Comparison of ENCODE assay signal across 9 mouse cellular contexts in the genomic region with DNA sequence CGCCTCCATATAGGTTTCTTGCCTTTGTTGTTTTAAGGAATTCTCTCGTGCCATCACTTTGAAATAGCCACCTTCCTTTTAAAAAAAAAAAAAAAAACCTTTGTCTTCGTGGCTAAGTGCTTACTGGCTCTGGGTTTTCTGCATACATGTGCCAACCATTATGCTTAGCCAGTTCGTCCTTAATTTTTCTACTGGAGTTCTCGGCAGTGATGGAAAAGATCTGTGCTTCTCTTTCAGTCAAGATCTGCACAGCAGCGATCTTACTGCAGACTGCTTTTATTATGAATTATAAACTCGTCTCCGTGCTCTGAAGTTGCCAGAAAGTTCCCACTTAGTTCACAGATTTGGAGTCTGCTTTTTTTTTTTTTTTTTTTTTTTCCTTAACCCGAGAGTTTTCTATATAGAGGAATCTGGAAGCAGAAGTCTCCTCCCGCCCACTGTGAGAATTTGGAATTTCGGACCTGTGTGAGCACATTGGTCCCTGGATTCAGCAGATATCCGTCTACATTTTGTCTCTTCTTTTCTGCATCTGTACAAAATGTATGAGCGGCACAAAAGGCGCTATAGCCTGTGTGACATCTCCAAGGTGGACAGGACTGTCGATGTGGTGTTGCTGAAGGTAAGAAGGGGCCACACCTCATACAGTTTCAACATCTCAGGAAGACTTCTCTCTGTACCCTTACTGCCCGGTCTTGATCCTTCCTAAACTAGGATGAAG.
DNase-seq lines count a peak whose midpoint lies in the region; ATAC-seq lines count a peak whose summit lies in the region.
"Had no signal": no experiment of that assay in that cellular context is flagged by ENCODE, and none has a peak within 500 bp of the region (broad histone marks: within the 10 kb centered on the region; RNA-seq: fewer than 3 reads in every experiment).

No protein-coding gene starts in this region.

- 47% methylated on average over 16 of the region's 16 CpGs for WGBS in heart, embryonic 13.5 days
- WGBS in hindbrain, embryonic 14.5 days = 48% methylated on average over 16 of the region's 16 CpGs
- WGBS in midbrain, embryonic 14.5 days = 54% methylated on average over 15 of the region's 16 CpGs

- H3K4me1 ChIP-seq in heart, embryonic 13.5 days = peaks cover 64% of the 10 kb centered on the region
- H3K4me1 ChIP-seq in brown adipose tissue, adult 24 weeks (ENCODE audit: control insufficient read depth, insufficient read depth, insufficient read length, low read length) = peaks cover 23% of the 10 kb centered on the region
- peaks cover 7% of the 10 kb centered on the region for H3K4me1 ChIP-seq in hindbrain, embryonic 14.5 days (replicated peaks; ENCODE audit: control insufficient read depth, insufficient read depth, low read length)
- peaks cover 18% of the 10 kb centered on the region for H3K4me1 ChIP-seq in midbrain, embryonic 14.5 days (ENCODE audit: control insufficient read depth, insufficient read depth, low read length)

- no peak for ATAC-seq in heart, embryonic 13.5 days (ENCODE audit: extremely low read depth, insufficient number of reproducible peaks, low FRiP score, low TSS enrichment)
- ATAC-seq in hindbrain, embryonic 14.5 days (ENCODE audit: low FRiP score) = peak; percentile 21; the same call in 1 of the 2 replicates
- no peak; the same call in 1 of the 2 replicates for ATAC-seq in midbrain, embryonic 14.5 days (ENCODE audit: low FRiP score, low TSS enrichment)

- intact Hi-C loops in heart, postnatal 14 days (cut with DNase I) = loop anchor here (5.0 kb wide), 3 partner anchors 44 to 94 kb away; no protein-coding TSS in a partner anchor
- intact Hi-C loops in left cerebral cortex, postnatal 4 days (cut with DNase I) = no loop called here

- H3K36me3 ChIP-seq in heart, embryonic 13.5 days = no peaks in the 10 kb centered on the region
- H3K36me3 ChIP-seq in hindbrain, embryonic 14.5 days (replicated peaks; ENCODE audit: control insufficient read depth, insufficient read depth) = no peaks in the 10 kb centered on the region
- no peaks in the 10 kb centered on the region for H3K36me3 ChIP-seq in midbrain, embryonic 14.5 days (ENCODE audit: control insufficient read depth, insufficient read depth, low read length)

- peak overlapping the region; percentile 68 for H3K4me2 ChIP-seq in heart, embryonic 13.5 days
- H3K4me2 ChIP-seq in hindbrain, embryonic 14.5 days (replicated peaks) = peak overlapping the region; percentile 61
- H3K4me2 ChIP-seq in midbrain, embryonic 14.5 days (ENCODE audit: low read length) = peak overlapping the region; percentile 67

- H3K27ac ChIP-seq in heart, embryonic 13.5 days (replicated peaks) = peak overlapping the region; percentile 88
- H3K27ac ChIP-seq in brown adipose tissue, adult 24 weeks (replicated peaks; ENCODE audit: low read depth, low read length) = peak overlapping the region; percentile 93
- no peak overlapping the region for H3K27ac ChIP-seq in hindbrain, embryonic 14.5 days
- H3K27ac ChIP-seq in midbrain, embryonic 14.5 days (replicated peaks; ENCODE audit: low read depth, low read length) = no peak overlapping the region

- no peaks in the 10 kb centered on the region for H3K27me3 ChIP-seq in heart, embryonic 13.5 days (replicated peaks)
- no peaks in the 10 kb centered on the region for H3K27me3 ChIP-seq in hindbrain, embryonic 14.5 days (ENCODE audit: control insufficient read depth, insufficient read depth, low read length)
- no peaks in the 10 kb centered on the region for H3K27me3 ChIP-seq in midbrain, embryonic 14.5 days (ENCODE audit: control insufficient read depth, insufficient read depth, low read length)
- H3K27me3 ChIP-seq: CH12.LX had no signal

- peak overlapping the region; percentile 74 for H3K9ac ChIP-seq in heart, embryonic 13.5 days
- peak overlapping the region; percentile 60 for H3K9ac ChIP-seq in hindbrain, embryonic 14.5 days
- peak overlapping the region; percentile 43; the same call in 1 of the 2 replicates for H3K9ac ChIP-seq in midbrain, embryonic 14.5 days (replicated peaks; ENCODE audit: low read length)

- H3K4me3 ChIP-seq in heart, embryonic 13.5 days = peak overlapping the region; percentile 36
- H3K4me3 ChIP-seq in brown adipose tissue, adult 24 weeks (ENCODE audit: insufficient read depth, low read depth, low read length) = peak overlapping the region; percentile 68
- H3K4me3 ChIP-seq in hindbrain, embryonic 14.5 days (replicated peaks; ENCODE audit: low read length) = peak overlapping the region; percentile 22
- H3K4me3 ChIP-seq in midbrain, embryonic 14.5 days (replicated peaks; ENCODE audit: low read depth, low read length) = peak overlapping the region; percentile 34

- no peak for DNase-seq in heart, postnatal 14 days
- DNase-seq in hindbrain, embryonic 14.5 days (ENCODE audit: low spot score) = no peak
- peak; percentile 25 for DNase-seq in midbrain, embryonic 14.5 days
- no peak for DNase-seq in embryo, embryonic 10.5 days (ENCODE audit: low spot score)
- DNase-seq in left cerebral cortex, postnatal 4 days = no peak
- DNase-seq in gastrocnemius, adult 8-10 months (ENCODE audit: low spot score in 2 of 2) = no peak

- H3K9me3 ChIP-seq in heart, embryonic 13.5 days = no peaks in the 10 kb centered on the region
- H3K9me3 ChIP-seq in hindbrain, embryonic 14.5 days (ENCODE audit: control insufficient read depth, low read length) = no peaks in the 10 kb centered on the region
- H3K9me3 ChIP-seq in midbrain, embryonic 14.5 days (ENCODE audit: control insufficient read depth, low read length) = no peaks in the 10 kb centered on the region

Comparison
In these comparisons a context has a peak if more than half of its experiments do, and no peak if none do; other contexts are left out.
1. H3K27ac ChIP-seq: peak in heart, embryonic 13.5 days (single experiment) and brown adipose tissue, adult 24 weeks (single experiment); none in hindbrain, embryonic 14.5 days (single experiment) and midbrain, embryonic 14.5 days (single experiment).
2. Peak in every context shown above with its lines, with median percentiles within 50 percentile points of each other: H3K4me2 ChIP-seq, H3K4me3 ChIP-seq and H3K9ac ChIP-seq.